Mouse (Mus musculus) heart, embryonic 11.5 days (tissue): ENCODE measurements at regions not wholly inside any gene's neighbourhood (a gene's known extent, or its start where the extent isn't known, plus 50 kb on each side); places are given as distances from the start of the nearest gene placed in this dataset.

Source experiments
- ATAC-seq: fragments of 200-750 bp; cut with Nextera tagmentation; replicated peaks from 2 replicates; pipeline ENCODE4 v1.8.0; 2017; ENCODE audit warnings: moderate library complexity; ENCODE audit not compliant: insufficient number of reproducible peaks, low FRiP score, low TSS enrichment
- H3K27ac ChIP-seq: fragments of 300-500 bp; sonication (generic); 2 replicates; pipeline ENCODE4 v1.5.1; 2014; ENCODE audit warnings: mild to moderate bottlenecking, low read depth, low read length
- H3K27me3 ChIP-seq: fragments of 300-500 bp; sonication (generic); 2 replicates; pipeline ENCODE4 v1.6.1; 2014; ENCODE audit warnings: mild to moderate bottlenecking, low read length, mixed read lengths; ENCODE audit not compliant: control insufficient read depth, insufficient read depth
- H3K36me3 ChIP-seq: fragments of 300-500 bp; sonication (generic); 2 replicates; pipeline ENCODE4 v1.6.1; 2014; ENCODE audit warnings: mild to moderate bottlenecking, low read length, moderate library complexity, mixed read lengths; ENCODE audit not compliant: control insufficient read depth, insufficient read depth
- H3K4me1 ChIP-seq: fragments of 300-500 bp; sonication (generic); 2 replicates; pipeline ENCODE4 v1.6.1; 2014; ENCODE audit warnings: low read length; ENCODE audit not compliant: control insufficient read depth, insufficient read depth
- H3K4me2 ChIP-seq: fragments of 300-500 bp; sonication (generic); 2 replicates; pipeline ENCODE4 v1.6.1; 2014; ENCODE audit warnings: mild to moderate bottlenecking, moderate library complexity
- H3K4me3 ChIP-seq: fragments of 300-500 bp; sonication (generic); 2 replicates; pipeline ENCODE4 v1.5.1; 2014; ENCODE audit warnings: low read depth, low read length
- H3K9ac ChIP-seq: fragments of 300-500 bp; sonication (generic); 2 replicates; pipeline ENCODE4 v1.6.1; 2014; ENCODE audit warnings: mild to moderate bottlenecking, low read depth, low read length, moderate library complexity
- H3K9me3 ChIP-seq: fragments of 300-500 bp; sonication (generic); replicated peaks from 2 replicates; pipeline ENCODE4 v1.6.1; 2016; ENCODE audit warnings: low read length; ENCODE audit not compliant: control insufficient read depth
- WGBS: fragments of 180-500 bp; shearing (Covaris S2); extraction: QIAGEN DNeasy Blood & Tissue Kit; methylation state at CpG from one replicate; pipeline ENCODE4 v1.1.7; 2014; ENCODE audit not compliant: insufficient replicate concordance; 5-methylcytosine and 5-hydroxymethylcytosine counted together

GRCm38 (mm10) chr9:31610212-31610611 is 145.9 kb upstream of the Tmem45b start:
- no peak overlapping the region for H3K4me3 ChIP-seq
- H3K27me3 ChIP-seq, result no peaks in the 10 kb centered on the region
- no peaks in the 10 kb centered on the region for H3K36me3 ChIP-seq
- ATAC-seq, result no peak
- H3K9ac ChIP-seq, result no peak overlapping the region
- no peaks in the 10 kb centered on the region for H3K4me1 ChIP-seq
- H3K4me2 ChIP-seq, result no peak overlapping the region
- no peaks in the 10 kb centered on the region for H3K9me3 ChIP-seq
- WGBS, result 55% methylated on average over 1 of the region's 1 CpGs
- H3K27ac ChIP-seq, result no peak overlapping the region

GRCm38 (mm10) chr9:31609731-31610130 is 145.5 kb upstream of the Tmem45b start:
- Histone ChIP-seq H3K4me1 (no peaks in the 10 kb centered on the region), H3K4me3 (no peak overlapping the region), H3K27me3 (no peaks in the 10 kb centered on the region), H3K36me3 (no peaks in the 10 kb centered on the region), H3K4me2 (no peak overlapping the region), H3K9ac (no peak overlapping the region), H3K9me3 (no peaks in the 10 kb centered on the region), H3K27ac (no peak overlapping the region)
- no peak for ATAC-seq
- 87% methylated on average over 3 of the region's 3 CpGs for WGBS

GRCm38 (mm10) chr9:31608084-31608870 is 144.0 kb upstream of the Tmem45b start:
- H3K36me3 ChIP-seq, result no peaks in the 10 kb centered on the region
- H3K4me2 ChIP-seq, result no peak overlapping the region
- H3K4me1 ChIP-seq, result no peaks in the 10 kb centered on the region
- H3K9me3 ChIP-seq, result no peaks in the 10 kb centered on the region
- no peak overlapping the region for H3K9ac ChIP-seq
- H3K27ac ChIP-seq, result no peak overlapping the region
- no peak for ATAC-seq
- 48% methylated on average over 8 of the region's 8 CpGs for WGBS
- no peak overlapping the region for H3K4me3 ChIP-seq
- no peaks in the 10 kb centered on the region for H3K27me3 ChIP-seq

- H3K4me2 ChIP-seq, result no peak overlapping the region
- H3K4me3 ChIP-seq, result no peak overlapping the region
- H3K9me3 ChIP-seq, result no peaks in the 10 kb centered on the region
- no peaks in the 10 kb centered on the region for H3K36me3 ChIP-seq
- WGBS, result 79% methylated on average over 6 of the region's 6 CpGs
- no peaks in the 10 kb centered on the region for H3K27me3 ChIP-seq
- no peaks in the 10 kb centered on the region for H3K4me1 ChIP-seq
- H3K27ac ChIP-seq, result no peak overlapping the region
- H3K9ac ChIP-seq, result no peak overlapping the region
- ATAC-seq, result no peak
Measured at GRCm38 (mm10) chr9:31606936-31607335, 142.7 kb upstream of the Tmem45b start.

- H3K9me3 ChIP-seq, result no peaks in the 10 kb centered on the region
- no peak overlapping the region for H3K27ac ChIP-seq
- 83% methylated on average over 6 of the region's 6 CpGs for WGBS
- no peak overlapping the region for H3K4me2 ChIP-seq
- no peak overlapping the region for H3K9ac ChIP-seq
- ATAC-seq, result no peak
- no peaks in the 10 kb centered on the region for H3K27me3 ChIP-seq
- H3K36me3 ChIP-seq, result no peaks in the 10 kb centered on the region
- H3K4me3 ChIP-seq, result no peak overlapping the region
- H3K4me1 ChIP-seq, result no peaks in the 10 kb centered on the region
Measured at GRCm38 (mm10) chr9:31604497-31605090, 140.3 kb upstream of the Tmem45b start.

GRCm38 (mm10) chr9:31602707-31603106 is 138.4 kb upstream of the Tmem45b start:
- 87% methylated on average over 4 of the region's 4 CpGs for WGBS
- no peak overlapping the region for H3K9ac ChIP-seq
- H3K36me3 ChIP-seq, result no peaks in the 10 kb centered on the region
- H3K9me3 ChIP-seq, result no peaks in the 10 kb centered on the region
- H3K4me2 ChIP-seq, result no peak overlapping the region
- no peak overlapping the region for H3K4me3 ChIP-seq
- H3K4me1 ChIP-seq, result no peaks in the 10 kb centered on the region
- H3K27me3 ChIP-seq, result no peaks in the 10 kb centered on the region
- ATAC-seq, result no peak
- H3K27ac ChIP-seq, result no peak overlapping the region

- H3K27ac ChIP-seq, result no peak overlapping the region
- H3K4me1 ChIP-seq, result no peaks in the 10 kb centered on the region
- H3K27me3 ChIP-seq, result no peaks in the 10 kb centered on the region
- H3K4me3 ChIP-seq, result no peak overlapping the region
- no peaks in the 10 kb centered on the region for H3K9me3 ChIP-seq
- no peak overlapping the region for H3K4me2 ChIP-seq
- WGBS, result 81% methylated on average over 7 of the region's 7 CpGs
- no peak overlapping the region for H3K9ac ChIP-seq
- H3K36me3 ChIP-seq, result no peaks in the 10 kb centered on the region
- ATAC-seq, result no peak
Measured at GRCm38 (mm10) chr9:31595096-31595495, 130.8 kb upstream of the Tmem45b start.

- Histone ChIP-seq H3K4me2 (no peak overlapping the region), H3K4me3 (no peak overlapping the region), H3K27me3 (no peaks in the 10 kb centered on the region), H3K27ac (no peak overlapping the region), H3K9me3 (no peaks in the 10 kb centered on the region), H3K4me1 (no peaks in the 10 kb centered on the region), H3K9ac (no peak overlapping the region), H3K36me3 (no peaks in the 10 kb centered on the region)
- ATAC-seq, result no peak
Measured at GRCm38 (mm10) chr9:31587671-31588070, 123.4 kb upstream of the Tmem45b start.

GRCm38 (mm10) chr9:31583983-31584382 is 119.7 kb upstream of the Tmem45b start:
- no peak overlapping the region for H3K4me3 ChIP-seq
- no peaks in the 10 kb centered on the region for H3K9me3 ChIP-seq
- no peak overlapping the region for H3K4me2 ChIP-seq
- no peak overlapping the region for H3K9ac ChIP-seq
- no peaks in the 10 kb centered on the region for H3K36me3 ChIP-seq
- no peak for ATAC-seq
- H3K27ac ChIP-seq, result no peak overlapping the region
- 72% methylated on average over 10 of the region's 10 CpGs for WGBS
- no peaks in the 10 kb centered on the region for H3K4me1 ChIP-seq
- no peaks in the 10 kb centered on the region for H3K27me3 ChIP-seq
